Mouse (Mus musculus) kidney, adult 8-10 months (tissue): Measurements from ENCODE around the gene Ercc6.

Experiments
- DNase-seq, 2 experiments: peaks; one replicate each; pipeline ENCODE4 v3.0.0; 2022

The Ercc6 gene

GRCm38 (mm10) chr14:32513336-32514032 is at the start of gene Ercc6:
Gene Ercc6 (plus strand): TSS chr14:32513521.
- peak; percentile 94 to 96 for DNase-seq

- no peak for DNase-seq
These were observed 48.5 kb upstream of the Ercc6 start, which contains the start of gene Slc18a3 for GRCm38 (mm10) chr14:32464601-32465505. Gene Slc18a3 (minus strand): TSS chr14:32464850.

- no peak for DNase-seq
These were observed 47.8 kb upstream of the Ercc6 start for GRCm38 (mm10) chr14:32465506-32465870.

GRCm38 (mm10) chr14:32465889-32466288 is 47.4 kb upstream of the Ercc6 start, which contains the start of gene Chat:
Gene Chat (minus strand): TSS chr14:32465989.
- no peak for DNase-seq

- peak; percentile 8 to 38 for DNase-seq
These were observed 45.7 kb upstream of the Ercc6 start for GRCm38 (mm10) chr14:32467606-32468005.

- DNase-seq, result peak; percentile 24 to 60
These were observed 40.3 kb upstream of the Ercc6 start for GRCm38 (mm10) chr14:32472996-32473395.

- no peak for DNase-seq
These were observed 36.8 kb upstream of the Ercc6 start for GRCm38 (mm10) chr14:32476559-32476958.

- no peak for DNase-seq
These were observed 35.7 kb upstream of the Ercc6 start for GRCm38 (mm10) chr14:32477581-32477980.

GRCm38 (mm10) chr14:32482061-32482460 is 31.3 kb upstream of the Ercc6 start:
- no peak for DNase-seq

GRCm38 (mm10) chr14:32492521-32492920 is 20.8 kb upstream of the Ercc6 start:
- DNase-seq, result no peak

GRCm38 (mm10) chr14:32496115-32496850 is 17.0 kb upstream of the Ercc6 start:
- DNase-seq, result no peak

- no peak for DNase-seq
These were observed 12.0 kb upstream of the Ercc6 start for GRCm38 (mm10) chr14:32501303-32501702.

- DNase-seq, result no peak
These were observed 10.3 kb upstream of the Ercc6 start for GRCm38 (mm10) chr14:32502764-32503688.

- no peak for DNase-seq
These were observed 9.4 kb upstream of the Ercc6 start for GRCm38 (mm10) chr14:32503897-32504296.

GRCm38 (mm10) chr14:32506329-32506728 is 7.0 kb upstream of the Ercc6 start:
- DNase-seq, result no peak

GRCm38 (mm10) chr14:32507216-32507615 is 6.1 kb upstream of the Ercc6 start:
- no peak for DNase-seq

- DNase-seq, result no peak
These were observed 5.1 kb upstream of the Ercc6 start for GRCm38 (mm10) chr14:32508105-32508835.

GRCm38 (mm10) chr14:32509443-32509961 is 3.8 kb upstream of the Ercc6 start:
- no peak for DNase-seq

GRCm38 (mm10) chr14:32512912-32513311 is 409 bp upstream of the Ercc6 start:
- no peak for DNase-seq

- no peak for DNase-seq
These were observed 2.8 kb downstream of the Ercc6 start for GRCm38 (mm10) chr14:32516086-32516485.

- DNase-seq, result no peak
These were observed 5.2 kb downstream of the Ercc6 start for GRCm38 (mm10) chr14:32518543-32518942.
